Mouse (Mus musculus) heart, embryonic 16.5 days (tissue): Measurements from ENCODE around the gene Kif1c. TPM values are rescaled to one million over a fixed set of nuclear protein-coding genes. Genes with fewer than 3 reads are reported as not detected.

Experiments
- ATAC-seq: fragments of 200-750 bp; cut with Nextera tagmentation; replicated peaks from 2 replicates; pipeline ENCODE4 v1.8.0; 2017; ENCODE audit warnings: moderate number of reproducible peaks; ENCODE audit not compliant: insufficient read depth, low FRiP score; ENCODE audit errors: extremely low read depth
- H3K27ac ChIP-seq: fragments of 300-500 bp; sonication (generic); 2 replicates; pipeline ENCODE4 v1.5.1; 2014; ENCODE audit warnings: mild to moderate bottlenecking, low read length, control low read depth, moderate library complexity
- H3K27me3 ChIP-seq: fragments of 300-500 bp; sonication (generic); 2 replicates; pipeline ENCODE4 v1.6.1; 2014; ENCODE audit warnings: low read length, mixed read lengths; ENCODE audit not compliant: control insufficient read depth, insufficient read depth
- H3K36me3 ChIP-seq: fragments of 300-500 bp; sonication (generic); 2 replicates; pipeline ENCODE4 v1.6.1; 2014; ENCODE audit not compliant: control insufficient read depth, insufficient read depth
- H3K4me1 ChIP-seq: fragments of 300-500 bp; sonication (generic); 2 replicates; pipeline ENCODE4 v1.6.1; 2014; ENCODE audit warnings: low read length, mixed read lengths; ENCODE audit not compliant: control insufficient read depth, insufficient read depth
- H3K4me2 ChIP-seq: fragments of 300-500 bp; sonication (generic); 2 replicates; pipeline ENCODE4 v1.6.1; 2014; ENCODE audit warnings: low read depth, mild to moderate bottlenecking, control low read depth, low read length
- H3K4me3 ChIP-seq: fragments of 300-500 bp; sonication (generic); 2 replicates; pipeline ENCODE4 v1.5.1; 2014; ENCODE audit warnings: mild to moderate bottlenecking, control low read depth, low read length
- H3K9ac ChIP-seq: fragments of 300-500 bp; sonication (generic); 2 replicates; pipeline ENCODE4 v1.6.1; 2014; ENCODE audit warnings: low read length, control low read depth
- H3K9me3 ChIP-seq: fragments of 300-500 bp; sonication (generic); replicated peaks from 2 replicates; pipeline ENCODE4 v1.6.1; 2016; ENCODE audit warnings: low read length; ENCODE audit not compliant: control insufficient read depth
- WGBS: fragments of 180-500 bp; shearing (Covaris S2); extraction: QIAGEN DNeasy Blood & Tissue Kit; methylation state at CpG from one replicate; pipeline ENCODE4 v1.1.7; 2014; 5-methylcytosine and 5-hydroxymethylcytosine counted together
- polyA plus RNA-seq: library from polyadenylated mRNA; unstranded; fragments of >200 nt; fragmentation: Nextera tagmentation; extraction: Ambion mirVana; gene quantifications from 2 replicates; pipeline ENCODE4 v1.2.1, GENCODE M21; 2015

The Kif1c gene
- polyA plus RNA-seq, 1 experiment from 2014 or later: 5.2 TPM

- no peak overlapping the region; the same call in 1 of the 2 replicates for H3K27ac ChIP-seq
- H3K9ac ChIP-seq: no peak overlapping the region; the same call in 1 of the 2 replicates
- no peaks in the 10 kb centered on the region for H3K9me3 ChIP-seq
- H3K36me3 ChIP-seq: peaks cover 12% of the 10 kb centered on the region
- H3K4me2 ChIP-seq: peak overlapping the region; percentile 88
- no peaks in the 10 kb centered on the region for H3K27me3 ChIP-seq
- ATAC-seq: no peak
- no peak overlapping the region for H3K4me3 ChIP-seq
- H3K4me1 ChIP-seq: peaks cover 16% of the 10 kb centered on the region
- WGBS: 79% methylated on average over 16 of the region's 16 CpGs
Observed at GRCm38 (mm10) chr11:70671333-70672047, 28.9 kb upstream of the Kif1c start.

- Histone ChIP-seq H3K9ac (no peak overlapping the region), H3K4me3 (no peak overlapping the region), H3K9me3 (no peaks in the 10 kb centered on the region), H3K36me3 (peaks cover 9% of the 10 kb centered on the region; the same call in 1 of the 2 replicates), H3K4me1 (0 out of 2 replicates have a peak, but pooled peaks cover 5% of the 10 kb centered on the region), H3K27me3 (no peaks in the 10 kb centered on the region), H3K27ac (no peak overlapping the region), H3K4me2 (no peak overlapping the region)
- 77% methylated on average over 6 of the region's 6 CpGs for WGBS
- no peak for ATAC-seq
Observed at GRCm38 (mm10) chr11:70674014-70674413, 26.3 kb upstream of the Kif1c start.

- no peak overlapping the region for H3K4me3 ChIP-seq
- no peaks in the 10 kb centered on the region for H3K27me3 ChIP-seq
- 65% methylated on average over 11 of the region's 11 CpGs for WGBS
- H3K9me3 ChIP-seq: no peaks in the 10 kb centered on the region
- H3K4me1 ChIP-seq: 0 out of 2 replicates have a peak, but pooled peaks cover 5% of the 10 kb centered on the region
- H3K27ac ChIP-seq: no peak overlapping the region
- no peak overlapping the region for H3K4me2 ChIP-seq
- H3K9ac ChIP-seq: no peak overlapping the region
- ATAC-seq: no peak
- peaks cover 9% of the 10 kb centered on the region; the same call in 1 of the 2 replicates for H3K36me3 ChIP-seq
Observed at GRCm38 (mm10) chr11:70674501-70674900, 25.8 kb upstream of the Kif1c start.

GRCm38 (mm10) chr11:70678092-70678491 is 22.3 kb upstream of the Kif1c start:
- no peak overlapping the region for H3K4me3 ChIP-seq
- H3K9ac ChIP-seq: no peak overlapping the region
- no peak overlapping the region for H3K4me2 ChIP-seq
- H3K36me3 ChIP-seq: peaks cover 17% of the 10 kb centered on the region; the same call in 1 of the 2 replicates
- no peak for ATAC-seq
- WGBS: 80% methylated on average over 9 of the region's 9 CpGs
- no peak overlapping the region for H3K27ac ChIP-seq
- no peaks in the 10 kb centered on the region for H3K9me3 ChIP-seq
- peaks cover 9% of the 10 kb centered on the region for H3K4me1 ChIP-seq
- no peaks in the 10 kb centered on the region for H3K27me3 ChIP-seq

GRCm38 (mm10) chr11:70678576-70678975 is 21.8 kb upstream of the Kif1c start:
- no peak overlapping the region for H3K4me2 ChIP-seq
- ATAC-seq: no peak
- peaks cover 9% of the 10 kb centered on the region for H3K4me1 ChIP-seq
- peaks cover 16% of the 10 kb centered on the region; the same call in 1 of the 2 replicates for H3K36me3 ChIP-seq
- H3K27me3 ChIP-seq: no peaks in the 10 kb centered on the region
- H3K9me3 ChIP-seq: no peaks in the 10 kb centered on the region
- H3K4me3 ChIP-seq: no peak overlapping the region
- WGBS: 79% methylated on average over 2 of the region's 2 CpGs
- H3K27ac ChIP-seq: no peak overlapping the region
- no peak overlapping the region for H3K9ac ChIP-seq

- H3K4me2 ChIP-seq: no peak overlapping the region
- H3K27ac ChIP-seq: no peak overlapping the region
- H3K36me3 ChIP-seq: peaks cover 18% of the 10 kb centered on the region; the same call in 1 of the 2 replicates
- H3K9me3 ChIP-seq: no peaks in the 10 kb centered on the region
- H3K9ac ChIP-seq: no peak overlapping the region
- H3K4me3 ChIP-seq: no peak overlapping the region
- H3K4me1 ChIP-seq: peaks cover 9% of the 10 kb centered on the region
- 93% methylated on average over 8 of the region's 8 CpGs for WGBS
- no peak for ATAC-seq
- H3K27me3 ChIP-seq: no peaks in the 10 kb centered on the region
Observed at GRCm38 (mm10) chr11:70679361-70679760, 21.0 kb upstream of the Kif1c start.

GRCm38 (mm10) chr11:70679894-70680293 is 20.5 kb upstream of the Kif1c start:
- H3K27ac ChIP-seq: no peak overlapping the region
- ATAC-seq: no peak
- H3K27me3 ChIP-seq: no peaks in the 10 kb centered on the region
- H3K4me1 ChIP-seq: peaks cover 9% of the 10 kb centered on the region
- H3K4me2 ChIP-seq: no peak overlapping the region
- no peak overlapping the region for H3K4me3 ChIP-seq
- H3K9ac ChIP-seq: no peak overlapping the region
- 89% methylated on average over 8 of the region's 8 CpGs for WGBS
- peaks cover 15% of the 10 kb centered on the region; the same call in 1 of the 2 replicates for H3K36me3 ChIP-seq
- H3K9me3 ChIP-seq: no peaks in the 10 kb centered on the region

- H3K36me3 ChIP-seq: peaks cover 19% of the 10 kb centered on the region; the same call in 1 of the 2 replicates
- ATAC-seq: no peak
Observed at GRCm38 (mm10) chr11:70681170-70681569, 19.2 kb upstream of the Kif1c start.

GRCm38 (mm10) chr11:70681897-70682581 is 18.3 kb upstream of the Kif1c start:
- WGBS: 35% methylated on average over 11 of the region's 11 CpGs
- Histone ChIP-seq H3K9me3 (no peaks in the 10 kb centered on the region), H3K4me1 (peaks cover 11% of the 10 kb centered on the region), H3K4me3 (no peak overlapping the region), H3K27ac (no peak overlapping the region), H3K36me3 (peaks cover 19% of the 10 kb centered on the region; the same call in 1 of the 2 replicates), H3K27me3 (no peaks in the 10 kb centered on the region), H3K9ac (peak overlapping the region; percentile 46), H3K4me2 (peak overlapping the region; percentile 28; the same call in 1 of the 2 replicates)
- peak; percentile 67; the same call in 1 of the 2 replicates for ATAC-seq

More at GRCm38 (mm10) chr11:70681170-70681569, 19.2 kb upstream of the Kif1c start:
- Histone ChIP-seq H3K4me2 (no peak overlapping the region), H3K4me3 (no peak overlapping the region), H3K27ac (no peak overlapping the region), H3K9ac (no peak overlapping the region), H3K4me1 (peaks cover 6% of the 10 kb centered on the region), H3K27me3 (no peaks in the 10 kb centered on the region), H3K9me3 (no peaks in the 10 kb centered on the region)
- 66% methylated on average over 12 of the region's 12 CpGs for WGBS
